Mouse (Mus musculus) right cerebral cortex, postnatal 14 days (tissue): Measurements from ENCODE around the gene Clip2.
"Not testable (repeated sequence)": the region's sequence is repeated elsewhere in the genome, so short reads cannot be mapped to it uniquely, and the experiment has no call there.

Experiments
- DNase-seq: peaks from one replicate; pipeline ENCODE4 v3.0.0; 2022

The Clip2 gene

GRCm38 (mm10) chr5:134485900-134486665 is 66.2 kb downstream of the Clip2 start:
- peak; percentile 77 for DNase-seq

- DNase-seq, result no peak
These were observed 67.0 kb downstream of the Clip2 start for GRCm38 (mm10) chr5:134485183-134485730.

GRCm38 (mm10) chr5:134483291-134483690 is 68.9 kb downstream of the Clip2 start:
- DNase-seq, result no peak

GRCm38 (mm10) chr5:134482331-134482730 is 69.9 kb downstream of the Clip2 start:
- DNase-seq, result no peak

- not testable (repeated sequence) for DNase-seq
These were observed 73.3 kb downstream of the Clip2 start for GRCm38 (mm10) chr5:134478886-134479285.

- not testable (repeated sequence) for DNase-seq
These were observed 76.5 kb downstream of the Clip2 start for GRCm38 (mm10) chr5:134475686-134476085.

- no peak for DNase-seq
These were observed 77.1 kb downstream of the Clip2 start for GRCm38 (mm10) chr5:134475006-134475605.

- DNase-seq, result no peak
These were observed 78.3 kb downstream of the Clip2 start for GRCm38 (mm10) chr5:134473902-134474301.

GRCm38 (mm10) chr5:134470538-134471169 is 81.6 kb downstream of the Clip2 start:
- DNase-seq, result no peak

- no peak for DNase-seq
These were observed 82.6 kb downstream of the Clip2 start for GRCm38 (mm10) chr5:134469559-134470150.

- peak; percentile 21 for DNase-seq
These were observed 84.0 kb downstream of the Clip2 start for GRCm38 (mm10) chr5:134468158-134468765.

GRCm38 (mm10) chr5:134467030-134467549 is 85.1 kb downstream of the Clip2 start:
- no peak for DNase-seq

- DNase-seq, result no peak
These were observed 85.8 kb downstream of the Clip2 start for GRCm38 (mm10) chr5:134466296-134467029.

- no peak for DNase-seq
These were observed 87.0 kb downstream of the Clip2 start for GRCm38 (mm10) chr5:134465197-134465596.

- DNase-seq, result no peak
These were observed 88.0 kb downstream of the Clip2 start for GRCm38 (mm10) chr5:134464225-134464624.

- DNase-seq, result no peak
These were observed 89.5 kb downstream of the Clip2 start for GRCm38 (mm10) chr5:134462731-134463130.

- DNase-seq, result no peak
These were observed 89.9 kb downstream of the Clip2 start for GRCm38 (mm10) chr5:134462316-134462715.

GRCm38 (mm10) chr5:134460546-134460945 is 91.7 kb downstream of the Clip2 start:
- DNase-seq, result no peak

- DNase-seq, result no peak
These were observed 93.1 kb downstream of the Clip2 start for GRCm38 (mm10) chr5:134459096-134459495.

GRCm38 (mm10) chr5:134458416-134458815 is 93.8 kb downstream of the Clip2 start:
- DNase-seq, result no peak

GRCm38 (mm10) chr5:134457371-134457770 is 94.9 kb downstream of the Clip2 start:
- no peak for DNase-seq

- peak; percentile 79 for DNase-seq
These were observed 95.7 kb downstream of the Clip2 start, which contains the start of gene Gtf2ird1 for GRCm38 (mm10) chr5:134456503-134456962. Gene Gtf2ird1, minus strand, starts transcription at chr5:134456716.
